Mouse (Mus musculus) NIH3T3 (cell line): ENCODE measurements at regions not wholly inside any gene's neighbourhood (a gene's known extent, or its start where the extent isn't known, plus 50 kb on each side); places are given as distances from the start of the nearest gene placed in this dataset.

Experiments
- DNase-seq: peaks from one replicate; pipeline ENCODE4 v3.0.0-alpha.2; 2012; ENCODE audit warnings: low read depth

GRCm38 (mm10) chr16:95057596-95057995 is 60.1 kb upstream of the Kcnj6 start:
- peak; percentile 54 for DNase-seq

- DNase-seq = no peak
Observed at GRCm38 (mm10) chr16:95064423-95064822, 66.9 kb upstream of the Kcnj6 start.

GRCm38 (mm10) chr16:95066687-95067086 is 69.2 kb upstream of the Kcnj6 start:
- DNase-seq = no peak

GRCm38 (mm10) chr16:95092471-95093221 is 95.1 kb upstream of the Kcnj6 start:
- DNase-seq = no peak

DNA sequence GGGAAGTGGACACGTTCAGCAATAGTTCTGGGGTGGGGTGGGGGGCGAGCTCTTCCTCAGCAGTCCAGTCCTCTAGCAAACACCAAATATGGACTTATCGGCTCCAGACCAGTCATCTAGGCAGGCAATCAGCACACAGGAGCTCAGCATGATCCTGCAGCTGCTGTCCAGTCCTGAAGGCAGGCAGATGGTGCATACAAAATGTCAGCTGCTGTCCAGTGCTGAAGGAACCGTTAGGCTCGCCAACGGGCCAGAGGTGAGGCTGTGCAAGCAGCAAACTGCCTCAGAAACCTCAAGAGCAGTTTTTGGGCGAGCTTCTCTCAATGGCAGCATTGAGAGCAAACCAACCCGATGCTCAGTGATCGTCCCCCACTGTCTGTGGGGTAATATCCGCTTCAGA is 96.3 kb upstream of the Kcnj6 start:
- peak; percentile 84 for DNase-seq

GRCm38 (mm10) chr16:95100954-95101353 is 103.5 kb upstream of the Kcnj6 start:
- no peak for DNase-seq

GRCm38 (mm10) chr16:95117531-95117930 is 120.0 kb upstream of the Kcnj6 start:
- peak; percentile 3 for DNase-seq

DNA sequence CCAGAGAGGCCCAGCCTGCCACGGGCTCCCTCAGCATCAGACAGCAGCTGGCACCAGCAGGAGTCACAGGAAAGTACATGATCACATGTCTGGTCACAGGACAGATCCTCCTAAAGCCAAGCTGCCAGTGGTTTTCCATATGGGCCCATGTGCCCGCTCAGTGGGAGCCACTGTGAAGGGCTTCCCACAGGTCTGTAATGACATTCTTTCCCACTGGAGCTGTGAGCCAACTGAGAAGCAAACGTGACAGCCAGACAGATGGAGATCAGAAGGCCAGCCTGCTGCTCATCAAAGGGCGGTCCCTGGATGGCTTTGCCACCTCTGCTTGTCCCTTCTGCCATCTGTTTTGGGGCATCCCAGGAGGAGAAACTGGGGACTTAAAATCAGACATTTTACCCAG is 121.8 kb upstream of the Kcnj6 start:
- no peak for DNase-seq

- DNase-seq = no peak
Observed at GRCm38 (mm10) chr16:95122048-95122447, 124.5 kb upstream of the Kcnj6 start.

DNA sequence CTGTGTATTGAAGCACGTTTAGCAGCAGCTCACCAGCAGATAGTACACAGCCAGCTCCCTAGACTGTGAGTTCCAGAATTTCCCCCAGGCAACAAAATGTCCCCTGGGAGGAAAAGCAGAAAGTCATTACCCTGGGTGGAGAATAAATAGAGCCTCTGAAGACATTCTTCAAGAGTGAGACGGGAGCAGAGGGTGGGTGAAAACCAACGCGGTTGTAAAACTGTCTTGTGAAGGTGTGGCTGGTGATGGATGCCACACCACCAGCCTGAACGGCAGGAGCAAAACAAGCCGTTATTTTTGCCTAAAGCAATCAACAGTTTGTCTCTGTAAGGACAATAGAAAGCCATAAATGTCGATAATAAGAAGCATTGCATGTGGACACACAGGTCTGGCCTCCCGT is 129.7 kb upstream of the Kcnj15 start:
- no peak for DNase-seq

- no peak for DNase-seq
Observed at GRCm38 (mm10) chr16:95131815-95132214, 125.5 kb upstream of the Kcnj15 start.

- DNase-seq = no peak
Observed at GRCm38 (mm10) chr16:95138809-95139208, 118.5 kb upstream of the Kcnj15 start.

DNA sequence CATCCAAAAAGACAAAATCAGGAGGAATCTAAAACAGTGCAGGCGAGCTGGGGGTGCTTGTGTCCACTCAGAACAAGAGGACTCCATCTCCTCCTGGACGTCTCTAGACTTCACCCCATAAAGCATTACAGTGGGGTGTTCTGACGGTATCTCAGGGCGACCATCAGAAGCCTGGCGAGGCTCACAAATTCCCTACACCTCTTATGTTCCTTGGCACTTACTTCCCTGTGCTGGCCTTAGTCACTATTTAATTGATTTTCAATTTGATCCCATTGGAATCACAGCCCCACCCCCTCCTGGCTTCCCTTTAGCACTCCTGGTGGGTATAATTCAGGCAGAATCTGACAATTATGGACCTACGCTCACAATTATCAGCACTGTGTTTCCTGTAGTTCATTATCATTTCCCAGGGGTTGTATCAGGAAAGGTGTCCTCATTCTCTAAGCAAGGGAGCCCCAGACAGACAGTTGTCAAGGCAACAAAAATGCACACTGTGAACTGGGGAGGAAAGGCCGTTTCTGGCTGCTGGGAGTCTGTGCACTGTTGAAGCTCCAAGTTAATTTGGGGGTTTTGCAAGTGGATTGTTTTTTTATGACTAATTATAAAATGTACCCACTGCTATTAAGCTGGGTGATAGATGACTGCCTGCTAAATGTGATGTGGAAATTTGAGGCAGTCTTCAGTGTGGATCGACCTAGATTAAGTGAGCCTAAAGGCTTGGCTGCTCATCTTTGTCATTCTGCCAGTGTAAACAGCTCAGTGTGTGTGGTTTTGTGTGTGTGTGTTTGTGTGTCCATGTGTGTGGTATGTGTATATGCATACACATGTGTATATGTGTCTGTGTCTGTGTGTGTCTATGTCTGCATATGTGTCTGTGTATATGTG is 115.6 kb upstream of the Kcnj15 start:
- no peak for DNase-seq

- peak; percentile 28 for DNase-seq
Observed at GRCm38 (mm10) chr16:95150499-95150898, 106.9 kb upstream of the Kcnj15 start.

GRCm38 (mm10) chr16:95151499-95151898 is 105.9 kb upstream of the Kcnj15 start:
- DNase-seq = no peak

GRCm38 (mm10) chr16:95151914-95152313 is 105.4 kb upstream of the Kcnj15 start:
- DNase-seq = no peak

GRCm38 (mm10) chr16:95152742-95153383 is 104.5 kb upstream of the Kcnj15 start:
- no peak for DNase-seq

DNA sequence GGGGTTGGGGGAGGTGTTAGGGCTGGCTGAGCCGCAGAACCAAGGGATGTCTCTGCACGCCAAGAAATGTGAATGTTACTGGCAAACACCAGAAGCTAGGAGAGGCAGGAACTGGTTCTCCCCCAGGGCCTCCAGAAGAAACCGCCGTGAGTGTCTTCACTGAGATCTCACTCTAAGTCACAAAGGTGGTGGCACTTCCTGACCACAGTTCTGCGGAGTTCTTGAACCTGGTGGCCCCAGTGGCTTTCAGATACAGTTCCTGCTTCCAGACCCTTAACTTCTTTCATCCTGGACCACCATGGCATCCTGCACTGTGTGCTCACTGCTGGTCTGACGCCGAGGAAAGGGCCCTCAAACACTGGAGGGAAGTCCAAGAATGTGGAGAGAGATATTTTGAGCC is 89.0 kb upstream of the Kcnj15 start:
- DNase-seq = no peak

DNA sequence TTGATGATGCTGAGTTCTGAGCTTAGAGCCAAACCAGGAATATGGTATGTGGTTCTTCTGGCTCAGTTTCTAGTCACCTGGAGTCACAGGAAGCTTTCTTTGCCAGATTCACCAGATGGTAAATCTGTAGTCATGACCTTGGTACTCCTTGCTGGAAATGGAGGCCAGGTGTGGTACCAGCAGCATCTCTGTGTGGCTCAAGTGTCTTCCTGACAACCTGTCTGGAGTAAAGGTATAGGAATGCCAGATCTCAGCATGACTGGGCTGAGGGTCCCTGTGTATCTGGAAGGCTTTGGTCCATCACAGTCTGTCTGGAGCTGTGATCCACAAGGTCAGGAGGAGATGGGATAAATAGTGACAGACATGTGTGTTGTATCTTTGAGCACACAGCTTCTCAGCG is 88.0 kb upstream of the Kcnj15 start:
- DNase-seq = no peak

- DNase-seq = no peak
Observed at GRCm38 (mm10) chr16:95180562-95180961, 76.8 kb upstream of the Kcnj15 start.

- no peak for DNase-seq
Observed at GRCm38 (mm10) chr16:95185341-95185740, 72.0 kb upstream of the Kcnj15 start.

GRCm38 (mm10) chr16:95189114-95189513 is 68.2 kb upstream of the Kcnj15 start:
- peak; percentile 57 for DNase-seq

- no peak for DNase-seq
Observed at GRCm38 (mm10) chr16:95194151-95194550, 63.2 kb upstream of the Kcnj15 start.
